Mouse (Mus musculus): Measurements from ENCODE around the gene Slc27a2. TPM values are rescaled to one million over a fixed set of nuclear protein-coding genes. Genes with fewer than 3 reads are reported as not detected.

The Slc27a2 gene
- not detected for polyA plus RNA-seq (2017; shearing (Covaris generic))

DNA sequence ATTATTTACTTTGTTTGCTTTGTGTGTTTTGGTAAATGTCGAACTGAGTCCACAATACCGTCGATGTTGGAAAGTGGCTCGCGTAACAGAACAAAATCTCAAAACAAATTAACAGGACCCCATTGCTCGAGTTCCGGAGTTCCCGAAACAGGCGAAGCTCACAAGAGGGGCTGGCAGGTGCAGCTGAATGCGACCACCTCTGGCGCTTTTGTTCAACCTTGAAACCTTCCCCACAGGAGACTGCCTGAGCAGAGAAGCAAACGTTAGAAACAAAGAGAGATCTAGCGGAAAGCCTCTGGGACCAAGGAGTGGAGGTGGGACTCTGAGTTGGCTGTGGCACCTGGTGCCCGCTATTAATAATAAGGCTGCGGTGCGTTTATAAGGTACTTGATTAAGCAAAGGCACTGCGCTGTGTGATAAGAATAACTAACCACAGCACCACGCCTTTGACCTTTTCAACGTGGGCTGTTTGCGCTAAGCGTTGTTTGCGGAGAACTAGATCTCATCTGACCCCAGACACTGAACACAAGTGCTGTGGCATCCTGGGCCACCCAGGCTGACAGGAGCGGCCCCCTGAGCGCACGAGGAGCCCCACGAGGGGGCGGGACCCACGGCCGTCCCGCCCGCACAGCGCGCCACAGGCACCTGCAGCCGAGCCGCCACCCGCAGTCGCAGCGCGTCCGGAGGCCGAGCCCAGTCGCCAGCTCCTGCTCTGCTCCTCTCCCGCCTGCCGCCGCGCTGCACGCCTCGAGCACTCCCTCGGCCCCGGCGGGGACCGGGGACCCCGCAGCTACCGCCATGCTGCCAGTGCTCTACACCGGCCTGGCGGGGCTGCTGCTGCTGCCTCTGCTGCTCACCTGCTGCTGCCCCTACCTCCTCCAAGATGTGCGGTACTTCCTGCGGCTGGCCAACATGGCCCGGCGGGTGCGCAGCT lies at the start of gene Slc27a2:
Gene Slc27a2, plus strand, starts transcription at position 51 of the 934 bp plus-strand sequence.

DNA sequence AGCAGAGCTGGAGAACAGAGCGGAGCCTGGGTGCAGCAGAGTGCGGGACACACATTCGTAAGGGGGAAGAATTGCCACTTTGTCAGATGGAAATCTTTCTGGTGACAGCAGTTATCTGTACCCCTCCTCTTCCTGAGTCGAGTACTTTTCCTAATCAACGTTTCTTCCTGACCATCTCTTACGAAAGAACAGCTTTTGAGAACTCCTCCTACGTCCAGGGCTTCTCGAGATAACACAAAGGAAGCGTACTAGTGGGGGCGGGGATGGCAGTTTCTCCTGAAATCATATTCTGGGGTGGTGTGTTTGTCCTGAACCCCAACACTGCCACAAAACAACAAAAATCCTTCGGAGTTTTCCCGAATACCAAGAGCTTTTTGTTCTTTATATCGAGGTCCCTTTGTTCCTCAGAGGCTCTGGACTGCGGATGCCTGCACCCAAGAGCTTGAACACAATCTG lies 67.1 kb downstream of the Slc27a2 start, which contains the start of gene Hdc:
Gene Hdc, minus strand, starts transcription at position 51 of the 456 bp plus-strand sequence.

Other genes starting within 250 kb of the Slc27a2 start
- gene Atp8b4, start 51.7 kb upstream of the Slc27a2 start, polyA plus RNA-seq (2017; shearing (Covaris generic)), result 1.3 TPM
- 0.63 TPM for gene Hdc, start 66.9 kb downstream of the Slc27a2 start, polyA plus RNA-seq (2017; shearing (Covaris generic))
- 73.1 TPM for gene Gabpb1, start 123.9 kb downstream of the Slc27a2 start, polyA plus RNA-seq (2017; shearing (Covaris generic))
- gene Usp8, start 154.9 kb downstream of the Slc27a2 start, polyA plus RNA-seq (2017; shearing (Covaris generic)), result 49.9 TPM
- 2.2 TPM for gene Usp50, start 231.1 kb downstream of the Slc27a2 start, polyA plus RNA-seq (2017; shearing (Covaris generic))